Mouse (Mus musculus) intestine, embryonic 16.5 days (tissue): ENCODE measurements around the gene Ncbp1. TPM values are rescaled to one million over a fixed set of nuclear protein-coding genes. Genes with fewer than 3 reads are reported as not detected.

Experiments used
- ATAC-seq: fragments of 200-750 bp; cut with Nextera tagmentation; 2 replicates; pipeline ENCODE4 v1.8.0; 2017; ENCODE audit warnings: moderate TSS enrichment, moderate library complexity
- H3K27ac ChIP-seq: fragments of 300-500 bp; sonication (generic); 2 replicates; pipeline ENCODE4 v1.5.1; 2014; ENCODE audit warnings: mild to moderate bottlenecking, low read length
- H3K27me3 ChIP-seq: fragments of 300-500 bp; sonication (generic); replicated peaks from 2 replicates; pipeline ENCODE4 v1.6.1; 2014; ENCODE audit warnings: low read length, control low read depth, mixed read lengths; ENCODE audit not compliant: control insufficient read depth, insufficient read depth
- H3K36me3 ChIP-seq: fragments of 300-500 bp; sonication (generic); 2 replicates; pipeline ENCODE4 v1.6.1; 2014; ENCODE audit warnings: low read length, control low read depth; ENCODE audit not compliant: control insufficient read depth, insufficient read depth
- H3K4me1 ChIP-seq: fragments of 300-500 bp; sonication (generic); 2 replicates; pipeline ENCODE4 v1.6.1; 2014; ENCODE audit warnings: low read length, control low read depth, mixed read lengths; ENCODE audit not compliant: control insufficient read depth, insufficient read depth
- H3K4me2 ChIP-seq: fragments of 300-500 bp; sonication (generic); 2 replicates; pipeline ENCODE4 v1.6.1; 2014; ENCODE audit warnings: low read depth, low read length, control low read depth
- H3K4me3 ChIP-seq: fragments of 300-500 bp; sonication (generic); 2 replicates; pipeline ENCODE4 v1.5.1; 2014; ENCODE audit warnings: mild to moderate bottlenecking, low read length
- H3K9ac ChIP-seq: fragments of 300-500 bp; sonication (generic); 2 replicates; pipeline ENCODE4 v1.6.1; 2014; ENCODE audit warnings: low read depth, low read length
- H3K9me3 ChIP-seq: fragments of 300-500 bp; sonication (generic); 2 replicates; pipeline ENCODE4 v1.6.1; 2016; ENCODE audit warnings: low read length, control low read depth; ENCODE audit not compliant: control insufficient read depth
- WGBS: fragments of 180-500 bp; shearing (Covaris S2); extraction: QIAGEN DNeasy Blood & Tissue Kit; methylation state at CpG from one replicate; pipeline ENCODE4 v1.1.7; 2014; 5-methylcytosine and 5-hydroxymethylcytosine counted together
- polyA plus RNA-seq: library from polyadenylated mRNA; unstranded; fragments of >200 nt; fragmentation: Nextera tagmentation; extraction: Ambion mirVana; gene quantifications from 2 replicates; pipeline ENCODE4 v1.2.1, GENCODE M21; 2015

Gene Ncbp1
- polyA plus RNA-seq, 1 experiment from 2014 or later = 63.0 TPM

GRCm38 (mm10) chr4:46100539-46100938 lies 37.9 kb upstream of the Ncbp1 start:
- 40% methylated on average over 7 of the region's 7 CpGs for WGBS
- no peak for ATAC-seq
- Histone ChIP-seq H3K4me3 (no peak overlapping the region), H3K27me3 (no peaks in the 10 kb centered on the region), H3K4me1 (peaks cover 8% of the 10 kb centered on the region), H3K4me2 (no peak overlapping the region), H3K9me3 (no peaks in the 10 kb centered on the region), H3K9ac (no peak overlapping the region), H3K36me3 (no peaks in the 10 kb centered on the region), H3K27ac (no peak overlapping the region)

DNA sequence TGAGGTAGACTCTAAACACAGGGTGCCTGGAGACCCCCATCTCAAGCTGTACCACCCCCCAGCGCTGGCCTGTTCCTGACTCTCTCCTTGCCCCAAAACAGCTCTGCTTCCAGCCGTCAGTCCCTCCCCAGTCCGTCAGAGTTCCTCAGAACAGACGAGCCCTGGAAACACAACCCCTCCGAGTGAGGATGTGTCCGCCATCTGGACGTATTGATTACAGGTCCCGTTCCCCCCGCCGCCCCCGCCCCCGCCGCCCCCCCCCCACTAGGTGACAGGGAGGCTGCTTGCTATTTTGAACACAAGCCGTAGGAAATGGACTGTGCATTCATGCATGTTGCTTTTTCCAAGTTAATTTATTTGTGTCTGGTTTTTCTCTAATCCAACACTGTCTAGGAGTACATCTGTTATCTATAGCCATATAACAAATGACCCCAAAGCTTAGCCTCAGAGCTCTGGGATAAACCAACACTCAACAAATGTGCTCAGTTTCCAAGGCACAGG lies 37.2 kb upstream of the Ncbp1 start:
- H3K4me2 ChIP-seq = no peak overlapping the region

DNA sequence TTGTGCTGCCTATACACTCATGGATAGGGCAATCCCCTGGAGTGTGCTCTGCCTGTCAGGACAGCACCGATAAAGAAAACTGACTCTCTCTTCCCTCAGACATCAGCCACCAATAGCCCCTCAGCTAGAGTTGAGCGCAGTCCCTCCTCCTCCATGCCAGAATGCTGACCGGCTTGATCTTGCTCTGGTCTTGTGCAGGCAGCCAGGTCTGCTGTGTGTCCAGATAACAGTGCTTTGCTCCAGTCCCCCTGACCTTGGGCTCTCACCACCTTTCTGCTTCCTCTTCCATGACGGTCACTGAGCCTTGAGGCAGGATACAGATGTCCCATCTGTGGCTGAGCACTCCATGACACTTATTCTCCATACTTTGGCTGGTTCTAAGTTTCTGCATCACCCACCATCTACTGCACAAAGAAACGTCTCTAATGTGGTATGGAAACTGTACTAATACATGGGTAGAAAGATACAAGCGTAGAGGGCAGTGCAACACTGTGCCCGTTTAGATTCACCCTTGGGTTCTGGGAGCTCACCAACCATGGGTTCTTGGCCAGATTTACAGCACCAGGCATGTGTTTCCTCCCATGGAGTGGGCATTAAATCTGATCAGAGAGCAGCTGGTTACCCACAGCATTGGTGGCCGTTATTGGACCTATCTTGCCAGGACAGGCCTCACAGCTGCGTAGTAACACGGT lies 36.2 kb upstream of the Ncbp1 start:
- H3K4me1 ChIP-seq = peaks cover 8% of the 10 kb centered on the region
- H3K9ac ChIP-seq = no peak overlapping the region
- H3K27ac ChIP-seq = no peak overlapping the region
- ATAC-seq = no peak
- no peak overlapping the region for H3K4me2 ChIP-seq
- H3K27me3 ChIP-seq = no peaks in the 10 kb centered on the region
- no peaks in the 10 kb centered on the region for H3K9me3 ChIP-seq
- H3K36me3 ChIP-seq = no peaks in the 10 kb centered on the region
- 93% methylated on average over 10 of the region's 10 CpGs for WGBS
- no peak overlapping the region for H3K4me3 ChIP-seq

More for the DNA sequence above, 37.2 kb upstream of the Ncbp1 start:
- H3K4me1 ChIP-seq = peaks cover 8% of the 10 kb centered on the region
- no peaks in the 10 kb centered on the region for H3K36me3 ChIP-seq
- no peak overlapping the region for H3K27ac ChIP-seq
- no peaks in the 10 kb centered on the region for H3K27me3 ChIP-seq
- 23% methylated on average over 14 of the region's 14 CpGs for WGBS
- no peaks in the 10 kb centered on the region for H3K9me3 ChIP-seq
- H3K9ac ChIP-seq = no peak overlapping the region
- H3K4me3 ChIP-seq = no peak overlapping the region
- ATAC-seq = no peak

- H3K4me3 ChIP-seq = no peak overlapping the region
- H3K27ac ChIP-seq = no peak overlapping the region
- no peaks in the 10 kb centered on the region for H3K4me1 ChIP-seq
- H3K9me3 ChIP-seq = no peaks in the 10 kb centered on the region
- no peak overlapping the region for H3K4me2 ChIP-seq
- ATAC-seq = no peak
- H3K36me3 ChIP-seq = no peaks in the 10 kb centered on the region
- H3K9ac ChIP-seq = no peak overlapping the region
- WGBS = 89% methylated on average over 8 of the region's 8 CpGs
- H3K27me3 ChIP-seq = no peaks in the 10 kb centered on the region
Observed at GRCm38 (mm10) chr4:46110084-46110483, 28.3 kb upstream of the Ncbp1 start.

DNA sequence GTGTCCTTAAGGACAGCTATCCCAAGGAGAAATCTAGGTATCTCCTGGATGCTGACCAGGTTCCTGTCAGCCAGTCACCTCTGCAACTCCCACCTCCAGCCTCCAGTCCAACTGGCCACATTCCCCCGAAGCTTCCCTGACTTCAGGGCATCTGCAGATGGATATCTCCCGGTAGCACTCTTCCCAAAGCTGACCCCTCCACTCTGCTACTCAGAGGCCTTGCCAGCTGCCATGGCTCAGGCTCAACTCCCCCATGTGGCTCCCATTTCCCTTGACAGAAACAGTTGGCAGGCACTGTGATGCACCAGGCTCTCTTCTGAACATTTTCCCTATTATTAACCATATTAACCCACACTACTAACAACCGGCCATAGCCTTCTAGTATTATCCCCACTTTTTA lies 27.1 kb upstream of the Ncbp1 start:
- no peak overlapping the region for H3K27ac ChIP-seq
- no peaks in the 10 kb centered on the region for H3K4me1 ChIP-seq
- no peaks in the 10 kb centered on the region for H3K27me3 ChIP-seq
- no peak overlapping the region for H3K4me3 ChIP-seq
- no peaks in the 10 kb centered on the region for H3K36me3 ChIP-seq
- H3K9me3 ChIP-seq = no peaks in the 10 kb centered on the region
- H3K4me2 ChIP-seq = no peak overlapping the region
- no peak for ATAC-seq
- WGBS = 41% methylated on average over 3 of the region's 3 CpGs
- H3K9ac ChIP-seq = no peak overlapping the region

DNA sequence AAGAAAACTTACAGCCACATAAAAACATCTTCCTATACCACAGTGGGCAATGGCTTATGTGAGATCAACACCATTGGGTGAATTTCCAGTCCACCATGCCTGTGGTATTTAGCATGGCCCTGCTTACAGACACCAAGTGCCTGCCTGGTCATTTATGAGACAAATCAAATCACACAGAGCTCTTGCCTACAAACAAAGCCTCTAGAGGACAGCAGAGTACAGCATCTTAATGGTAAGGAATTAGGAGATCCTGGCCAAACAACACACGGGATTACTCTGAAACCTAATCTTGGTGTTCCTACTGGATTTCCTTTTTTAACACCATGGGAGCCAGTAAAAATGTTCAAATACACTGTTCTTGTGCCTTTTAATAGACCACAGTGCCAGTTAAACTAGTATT lies 23.1 kb upstream of the Ncbp1 start:
- H3K9ac ChIP-seq = no peak overlapping the region
- WGBS = 70% methylated on average over 1 of the region's 1 CpGs
- no peak overlapping the region for H3K27ac ChIP-seq
- H3K9me3 ChIP-seq = no peaks in the 10 kb centered on the region
- no peak overlapping the region for H3K4me2 ChIP-seq
- no peaks in the 10 kb centered on the region for H3K27me3 ChIP-seq
- ATAC-seq = no peak
- H3K4me1 ChIP-seq = no peaks in the 10 kb centered on the region
- no peak overlapping the region for H3K4me3 ChIP-seq
- H3K36me3 ChIP-seq = peaks cover 18% of the 10 kb centered on the region; the same call in 1 of the 2 replicates

GRCm38 (mm10) chr4:46116544-46117175 lies 21.8 kb upstream of the Ncbp1 start:
- Histone ChIP-seq H3K4me2 (no peak overlapping the region), H3K4me3 (no peak overlapping the region), H3K9ac (no peak overlapping the region), H3K27me3 (no peaks in the 10 kb centered on the region), H3K9me3 (no peaks in the 10 kb centered on the region), H3K4me1 (no peaks in the 10 kb centered on the region), H3K27ac (no peak overlapping the region), H3K36me3 (peaks cover 18% of the 10 kb centered on the region; the same call in 1 of the 2 replicates)
- ATAC-seq = no peak
- WGBS = 80% methylated on average over 10 of the region's 10 CpGs

GRCm38 (mm10) chr4:46117536-46117935 lies 20.9 kb upstream of the Ncbp1 start:
- Histone ChIP-seq H3K4me1 (no peaks in the 10 kb centered on the region), H3K27me3 (no peaks in the 10 kb centered on the region), H3K9me3 (no peaks in the 10 kb centered on the region), H3K9ac (no peak overlapping the region), H3K4me3 (no peak overlapping the region), H3K4me2 (no peak overlapping the region), H3K27ac (no peak overlapping the region), H3K36me3 (peaks cover 18% of the 10 kb centered on the region; the same call in 1 of the 2 replicates)
- no peak for ATAC-seq
- WGBS = 99% methylated on average over 4 of the region's 4 CpGs

DNA sequence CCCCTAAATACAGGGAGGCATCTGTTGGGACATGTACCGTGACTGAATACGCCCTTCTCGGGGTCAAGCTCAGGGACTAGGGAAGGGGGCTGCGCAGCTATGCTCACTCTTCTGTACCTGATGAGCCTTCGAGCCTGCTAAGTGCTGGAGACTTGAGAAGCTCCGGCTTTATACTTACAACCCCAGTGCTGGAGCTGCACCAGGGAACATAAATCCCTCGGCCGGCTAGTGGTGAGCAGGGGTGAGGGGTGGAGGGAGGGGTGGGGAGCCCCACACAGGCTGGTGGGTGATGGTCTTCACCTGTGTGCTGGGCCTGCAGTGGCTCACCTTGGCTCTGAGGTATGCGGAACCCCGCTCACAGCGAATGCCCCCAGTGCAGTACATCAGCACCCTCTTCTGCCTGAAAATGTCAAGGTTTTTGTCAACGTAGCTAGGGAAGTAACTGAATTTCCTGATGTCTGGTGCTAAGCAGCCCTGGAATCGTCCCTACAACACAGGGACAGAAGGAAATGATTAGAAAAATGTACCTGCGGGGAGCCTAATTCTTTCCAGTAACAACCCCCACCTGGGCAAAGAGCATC lies 18.8 kb upstream of the Ncbp1 start:
- ATAC-seq = no peak
- WGBS = 91% methylated on average over 14 of the region's 14 CpGs

More for the DNA sequence above, 18.8 kb upstream of the Ncbp1 start:
- Histone ChIP-seq H3K27me3 (no peaks in the 10 kb centered on the region), H3K9me3 (no peaks in the 10 kb centered on the region), H3K27ac (no peak overlapping the region), H3K9ac (no peak overlapping the region), H3K4me2 (no peak overlapping the region), H3K4me3 (no peak overlapping the region), H3K36me3 (peaks cover 23% of the 10 kb centered on the region), H3K4me1 (no peaks in the 10 kb centered on the region)
